Mouse (Mus musculus) G1E-ER4 (cell line): ENCODE data around the gene Gm6882. TPM values are rescaled to one million over a fixed set of nuclear protein-coding genes. Genes with fewer than 3 reads are reported as not detected.
"Not testable (repeated sequence)": the region's sequence is repeated elsewhere in the genome, so short reads cannot be mapped to it uniquely, and the experiment has no call there.

Source experiments
- GATA1 ChIP-seq: IDR thresholded peaks from one replicate; pipeline ENCODE4 v1.8.0; 2012; ENCODE audit warnings: low read length, inconsistent platforms
- polyA plus RNA-seq: library from polyadenylated mRNA; stranded (reverse); fragments of >175 nt; gene quantifications from 2 replicates; pipeline ENCODE4 v1.2.3, GENCODE M21; 2012

Gm6882 gene
- not detected in 2 replicates for polyA plus RNA-seq

- not testable (repeated sequence) for TF ChIP-seq GATA1
These were observed at the start of gene Gm6882 for GRCm38 (mm10) chr7:21432645-21433044. TSS of gene Gm6882 (minus strand) at chr7:21432745.

Other genes with a start within 250 kb of the Gm6882 start
- not detected in 2 replicates for gene Gm5157, start 242.3 kb downstream of the Gm6882 start, polyA plus RNA-seq
- gene Vmn1r124, start 172.1 kb downstream of the Gm6882 start, polyA plus RNA-seq = not detected in 2 replicates
- not detected in 2 replicates for gene Vmn1r125, start 160.6 kb downstream of the Gm6882 start, polyA plus RNA-seq
- not detected in 2 replicates for gene Vmn1r126, start 131.3 kb downstream of the Gm6882 start, polyA plus RNA-seq
- not detected in 2 replicates for gene Vmn1r127, start 112.9 kb downstream of the Gm6882 start, polyA plus RNA-seq
- not detected in 2 replicates for gene Vmn1r128, start 83.4 kb downstream of the Gm6882 start, polyA plus RNA-seq
- not detected in 2 replicates for gene Vmn1r129, start 71.5 kb downstream of the Gm6882 start, polyA plus RNA-seq
- gene Vmn1r130, start 79.0 kb upstream of the Gm6882 start, polyA plus RNA-seq = not detected in 2 replicates
- not detected in 2 replicates for gene Vmn1r131, start 113.3 kb upstream of the Gm6882 start, polyA plus RNA-seq
- not detected in 2 replicates for gene Vmn1r132, start 181.3 kb upstream of the Gm6882 start, polyA plus RNA-seq